Mouse (Mus musculus) spleen, postnatal 4 days (tissue): ENCODE data around the gene Eif6.
"Not testable (repeated sequence)": the region's sequence is repeated elsewhere in the genome, so short reads cannot be mapped to it uniquely, and the experiment has no call there.

Experiments used
- DNase-seq, 2 experiments: peaks; one replicate each; pipeline ENCODE4 v3.0.0; 2022; ENCODE audit warnings: low spot score in 2 of 2

Eif6 gene

GRCm38 (mm10) chr2:155826630-155827424 lies at the start of gene Eif6:
Eif6 (minus strand) TSS chr2:155826925.
- DNase-seq, result peak; percentile 85 to 90

DNA sequence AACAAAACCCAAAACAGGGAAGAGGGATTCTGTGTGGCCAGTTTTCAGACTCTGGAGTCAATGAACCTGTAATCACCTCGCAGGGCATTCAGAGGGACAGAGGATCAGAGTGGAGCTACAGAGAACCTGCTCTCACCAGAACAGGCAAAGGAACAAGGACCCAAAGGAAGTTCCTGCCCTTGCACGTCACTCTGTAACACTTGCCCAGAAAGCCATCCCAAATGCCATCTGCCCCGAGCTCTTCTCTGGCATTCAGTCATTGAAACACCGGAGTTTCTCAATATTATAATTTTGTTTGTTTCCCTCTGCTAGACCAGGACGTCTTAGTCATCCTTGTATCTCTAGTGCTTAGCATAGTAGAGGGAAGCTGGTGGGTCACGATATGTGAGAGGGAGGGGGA lies 46.9 kb upstream of the Eif6 start:
- no peak for DNase-seq

- DNase-seq, result no peak
These were observed 46.3 kb upstream of the Eif6 start for GRCm38 (mm10) chr2:155872930-155873507.

DNA sequence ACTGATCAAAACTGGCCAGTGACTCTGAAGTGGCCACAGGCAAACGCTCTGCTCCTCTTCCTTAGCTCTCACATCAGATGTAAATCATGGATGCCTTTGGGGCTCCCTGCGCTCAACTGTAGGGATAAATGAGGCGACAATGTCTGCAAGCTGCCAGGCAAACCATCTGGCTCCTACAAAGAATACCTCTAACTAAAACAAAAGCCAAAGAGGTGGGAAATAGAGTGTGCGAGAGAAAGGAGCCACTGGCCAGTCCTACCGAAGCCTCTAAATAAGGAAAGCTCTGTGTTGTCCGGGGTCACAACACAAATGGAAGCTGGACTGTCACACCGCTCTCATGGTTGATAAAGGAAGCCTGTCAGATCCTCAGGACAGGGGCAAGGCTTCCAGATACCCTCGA lies 45.8 kb upstream of the Eif6 start:
- DNase-seq, result no peak

- no peak for DNase-seq
These were observed 43.0 kb upstream of the Eif6 start for GRCm38 (mm10) chr2:155869772-155870171.

DNA sequence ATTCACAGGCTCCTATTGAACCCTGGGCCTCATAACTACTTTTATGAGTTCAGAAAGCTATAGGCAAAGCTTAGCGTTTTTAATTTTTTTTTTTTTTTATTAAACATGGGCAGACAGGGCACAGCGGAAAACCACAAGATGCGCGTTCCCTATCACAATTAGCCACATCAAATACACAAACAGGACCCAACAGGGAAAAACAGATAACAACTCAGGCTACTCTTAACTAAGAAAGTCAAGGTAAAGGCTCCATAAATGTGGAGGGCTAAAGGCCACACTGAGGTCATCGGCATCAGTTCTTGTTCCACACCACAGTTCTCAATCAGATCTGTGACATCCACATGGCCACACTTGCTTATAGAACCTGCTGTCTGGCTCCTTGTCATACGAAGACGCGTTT lies 41.6 kb upstream of the Eif6 start:
- no peak for DNase-seq

DNA sequence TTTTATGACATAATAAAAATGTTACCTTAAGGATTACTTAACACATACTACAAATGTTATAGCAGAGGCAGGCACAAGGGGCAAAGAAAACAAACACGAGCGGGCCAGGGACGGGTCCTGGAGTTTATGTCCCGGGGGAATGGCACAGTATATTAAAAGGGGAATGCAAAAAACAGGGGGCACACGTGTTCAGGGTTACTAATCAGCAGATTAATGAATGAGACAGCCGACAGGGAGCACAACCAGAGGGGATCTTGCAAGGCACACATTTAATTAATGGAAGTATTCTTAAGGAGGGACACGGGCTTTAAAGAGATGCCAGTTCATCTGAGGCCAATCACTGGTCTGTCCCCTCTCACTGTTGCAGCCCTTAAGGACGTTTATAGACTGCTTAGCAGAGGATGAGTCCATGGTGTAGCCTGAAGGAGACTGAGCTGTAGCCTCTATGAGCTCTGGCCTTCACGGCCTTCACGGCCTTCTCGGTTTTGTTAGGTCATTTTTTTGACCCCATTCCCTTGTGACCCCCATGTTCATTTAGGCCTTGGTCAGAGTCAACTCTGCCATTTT lies 36.7 kb upstream of the Eif6 start:
- DNase-seq, result no peak

DNA sequence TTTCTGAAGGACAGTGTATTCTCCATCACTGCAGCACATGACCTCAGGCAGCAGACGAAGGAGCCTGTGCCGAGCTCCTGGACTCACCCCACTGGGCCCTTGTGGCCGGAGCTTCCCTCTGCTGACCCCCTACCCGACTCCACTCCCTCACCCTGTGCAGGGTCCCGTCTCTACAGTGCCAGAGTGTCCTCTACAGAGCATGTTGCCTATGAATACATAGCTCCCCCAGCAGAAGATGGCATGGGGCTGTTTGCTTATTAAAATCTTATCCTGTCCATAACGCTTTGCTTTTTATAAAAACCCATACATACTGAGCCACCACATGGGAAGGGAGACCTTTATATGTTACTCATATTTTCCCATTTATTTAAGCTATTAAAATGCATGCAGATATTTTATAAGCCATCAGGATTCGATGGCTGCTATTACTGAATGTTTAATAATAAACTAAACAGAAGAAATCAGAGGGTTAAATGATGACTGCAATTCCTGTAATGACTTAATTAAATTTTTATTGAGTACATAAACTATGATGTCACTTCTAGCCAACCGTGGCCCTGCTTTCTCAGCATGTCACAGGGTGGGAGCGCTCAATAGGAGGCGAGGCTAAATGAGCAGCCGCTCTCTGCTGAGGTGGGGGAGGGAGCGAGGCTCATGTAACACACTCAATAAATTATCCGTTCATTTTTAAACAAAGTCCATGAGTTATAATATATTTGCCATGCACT lies 36.0 kb upstream of the Eif6 start:
- no peak for DNase-seq

GRCm38 (mm10) chr2:155861581-155861980 lies 34.9 kb upstream of the Eif6 start:
- no peak for DNase-seq

- DNase-seq, result no peak
These were observed 33.4 kb upstream of the Eif6 start for GRCm38 (mm10) chr2:155860102-155860501.

DNA sequence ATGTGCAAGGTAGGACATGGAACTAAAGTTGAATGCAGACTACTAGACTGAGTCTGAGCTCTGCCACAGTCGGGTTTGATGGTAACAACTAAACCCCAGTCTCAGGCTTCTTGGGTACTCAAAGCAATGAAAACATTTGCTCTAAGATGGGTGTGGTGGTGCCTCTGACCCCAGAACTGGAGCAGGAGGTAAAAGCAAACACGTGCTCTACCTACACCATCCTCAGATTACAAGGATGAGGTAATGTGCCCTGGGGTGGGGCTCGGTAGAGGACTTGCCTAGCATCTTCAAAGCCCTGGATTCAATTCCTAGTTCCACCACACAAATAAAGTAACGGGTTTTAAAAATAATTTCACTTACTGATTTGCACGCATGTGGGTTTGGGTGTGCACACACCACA lies 25.8 kb upstream of the Eif6 start:
- DNase-seq, result no peak

DNA sequence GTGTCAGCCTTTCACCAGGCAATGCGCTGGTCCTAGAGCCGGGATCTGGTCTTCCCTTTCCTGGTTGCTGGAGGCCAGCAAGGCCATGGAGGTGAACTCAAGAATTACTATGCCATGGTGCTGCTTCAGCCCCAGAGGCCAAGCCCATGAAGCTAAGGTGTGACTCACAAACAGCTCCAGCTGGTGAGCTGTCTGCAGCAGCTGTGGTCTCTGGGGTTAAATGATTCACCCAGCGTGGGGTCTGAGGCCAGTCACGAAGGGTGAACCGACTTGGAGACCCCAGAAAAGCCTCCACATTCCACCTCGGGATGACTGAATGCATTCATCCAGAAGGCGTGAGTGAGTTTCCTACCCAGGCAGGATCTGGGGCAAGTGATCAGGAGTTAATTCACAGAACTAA lies 23.4 kb upstream of the Eif6 start:
- DNase-seq, result no peak

DNA sequence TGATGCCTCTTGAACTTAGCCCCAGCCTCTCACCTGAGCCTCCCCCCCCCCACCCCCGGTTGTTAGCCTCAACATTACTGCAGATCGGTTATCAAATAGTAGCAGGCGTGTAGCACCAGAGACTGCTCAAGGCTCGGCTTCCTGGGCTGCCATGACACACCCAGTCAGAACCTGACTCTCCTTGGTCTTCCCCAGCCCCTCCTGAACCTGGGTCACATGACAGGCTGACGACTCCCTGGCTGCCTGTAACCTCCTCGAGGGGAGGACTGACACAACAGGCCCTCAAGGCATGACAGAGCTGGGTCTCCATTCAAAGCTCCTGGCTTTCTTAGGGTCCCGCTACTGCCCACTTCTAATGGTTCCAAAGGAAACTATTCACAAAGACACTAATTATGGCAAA lies 22.7 kb upstream of the Eif6 start:
- DNase-seq, result no peak

- peak; percentile 74 to 91 for DNase-seq
These were observed 21.6 kb upstream of the Eif6 start for GRCm38 (mm10) chr2:155848291-155848690.

DNA sequence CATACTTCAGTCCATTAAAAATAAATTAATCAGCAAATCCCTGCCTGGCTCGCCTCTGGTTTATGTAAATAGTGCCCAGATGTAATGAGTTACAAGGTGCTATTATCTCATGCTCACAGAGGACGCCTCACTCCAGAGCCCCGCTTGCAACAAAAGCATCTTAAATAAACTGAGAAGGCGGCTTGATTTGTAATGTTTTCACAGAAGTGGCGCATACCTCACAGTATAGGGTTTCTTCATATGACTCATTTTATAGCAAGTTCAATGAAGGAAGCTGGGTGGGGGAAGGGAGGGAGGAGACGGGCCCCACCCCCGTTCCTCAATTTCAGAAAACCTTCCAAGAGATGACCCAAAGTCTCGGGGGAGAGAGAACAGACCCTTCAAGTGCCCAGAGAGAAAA lies 20.2 kb upstream of the Eif6 start:
- no peak for DNase-seq

GRCm38 (mm10) chr2:155838961-155839360 lies 12.2 kb upstream of the Eif6 start:
- DNase-seq, result no peak

DNA sequence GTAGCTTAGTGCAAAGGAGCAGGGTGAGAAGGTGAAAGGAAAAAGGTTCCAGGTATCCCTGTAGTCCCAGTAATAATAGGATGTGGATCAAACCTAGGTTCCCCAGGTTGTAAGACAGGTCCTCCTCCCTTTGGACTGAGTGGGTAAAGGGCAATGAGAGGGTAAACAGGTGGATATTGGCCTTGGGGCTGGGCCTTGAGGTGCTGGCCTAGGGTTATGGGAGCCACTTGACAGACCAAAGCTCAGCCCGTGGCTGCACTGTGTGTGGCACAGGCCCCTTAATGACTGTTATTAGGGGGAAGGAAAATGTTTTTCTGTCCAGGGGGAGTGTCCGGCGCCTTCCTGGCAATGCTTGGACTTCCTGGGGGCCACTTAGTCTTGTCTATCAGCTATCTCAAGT lies 11.2 kb upstream of the Eif6 start:
- DNase-seq, result no peak

- no peak for DNase-seq
These were observed 8.0 kb upstream of the Eif6 start, which contains the start of gene Fam83c for GRCm38 (mm10) chr2:155834732-155835131. Fam83c (minus strand) TSS chr2:155834854.

DNA sequence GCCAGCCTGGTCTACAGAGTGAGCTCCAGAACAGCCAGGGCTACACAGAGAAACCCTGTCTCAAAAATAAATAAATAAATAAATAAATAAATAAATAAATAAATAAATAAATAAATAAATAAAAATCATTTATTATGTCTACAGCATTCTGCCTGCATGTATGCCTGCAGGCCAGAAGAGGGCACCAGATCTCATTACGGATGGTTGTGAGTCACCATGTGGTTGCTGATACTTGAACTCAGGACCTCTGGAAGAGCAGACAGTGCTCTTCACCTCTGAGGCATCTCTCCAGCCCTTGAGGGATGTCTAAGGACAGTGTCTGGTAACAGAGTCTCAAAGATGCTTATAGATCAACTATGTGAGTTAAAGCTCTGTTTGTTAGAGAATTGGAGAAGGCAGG lies 5.4 kb upstream of the Eif6 start:
- DNase-seq, result not testable (repeated sequence)

DNA sequence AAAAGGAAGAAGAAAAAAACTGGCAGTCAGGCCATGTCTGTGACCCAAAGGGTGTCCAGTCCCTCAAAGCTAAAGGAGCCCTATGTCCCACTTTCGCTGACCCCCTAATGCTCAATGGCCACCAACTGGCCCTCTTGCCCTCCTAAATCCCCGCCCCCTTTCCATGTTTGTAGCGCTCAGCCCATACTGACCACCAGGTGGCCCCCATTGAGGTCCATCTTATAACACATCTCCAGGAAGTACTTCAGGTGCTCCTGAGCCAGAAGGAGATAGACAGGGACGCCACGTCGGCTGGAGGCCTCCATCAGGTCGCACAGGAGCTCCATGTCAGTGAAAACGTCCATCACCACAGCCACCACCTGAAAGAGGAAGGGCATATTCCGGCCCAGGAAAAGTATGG lies 4.6 kb upstream of the Eif6 start:
- DNase-seq, result no peak

DNA sequence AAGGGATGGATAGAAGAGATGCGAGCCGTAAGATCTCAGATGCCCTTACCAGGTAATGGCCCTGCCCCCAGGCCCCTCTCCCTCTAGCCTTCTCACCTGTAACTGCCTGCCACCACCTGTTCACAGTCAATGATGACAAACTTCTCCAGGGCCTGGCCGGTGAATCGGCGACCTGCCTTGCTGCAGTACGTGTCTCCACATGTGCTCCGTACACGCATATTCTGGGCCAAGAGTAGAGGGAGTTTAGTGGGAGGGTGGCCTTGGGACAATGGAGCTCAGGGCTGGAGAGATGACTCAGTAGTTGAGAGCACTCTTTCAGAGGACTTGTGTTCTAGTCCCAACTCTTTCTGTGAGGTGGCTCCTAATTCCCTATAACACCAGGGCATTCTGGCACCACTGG lies 4.1 kb upstream of the Eif6 start:
- no peak for DNase-seq

DNA sequence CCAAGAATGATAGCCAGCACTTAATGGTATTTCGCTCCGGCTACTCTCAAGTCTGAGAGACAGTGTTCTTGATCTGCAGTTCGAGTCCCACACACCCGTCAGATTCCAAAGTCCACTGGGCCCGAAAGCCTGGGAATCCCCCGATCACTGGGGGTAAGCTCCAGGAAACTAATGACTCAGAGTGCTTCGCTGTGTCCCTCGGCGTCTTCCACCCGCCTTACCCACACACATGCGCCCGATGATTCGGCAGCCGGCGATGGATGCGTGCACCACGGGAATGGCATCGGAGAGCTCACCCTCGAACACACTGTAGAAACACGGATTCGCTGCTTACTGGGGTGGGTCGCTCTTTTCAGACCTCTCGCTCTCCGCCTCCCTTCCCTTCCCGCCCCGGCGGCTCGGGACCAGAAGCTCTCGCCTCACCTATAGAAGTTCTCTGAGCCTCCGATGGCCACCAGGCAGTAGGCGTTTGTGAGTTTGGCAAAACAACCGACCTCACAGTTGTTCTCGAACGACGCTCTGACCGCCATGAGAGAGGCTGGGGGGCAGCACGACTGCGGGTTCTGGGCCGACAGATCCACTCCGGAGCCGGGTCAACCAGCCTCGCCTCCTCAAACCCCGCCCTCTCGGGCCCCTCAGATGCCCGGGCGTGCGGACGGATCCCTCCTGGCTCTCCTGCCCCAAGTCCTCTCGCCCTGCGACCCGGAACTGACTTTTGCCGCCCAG lies 658 bp downstream of the Eif6 start:
- no peak for DNase-seq
